Mouse (Mus musculus) myocyte (in vitro differentiated cells): ENCODE measurements around the gene C2cd4c. TPM values are rescaled to one million over a fixed set of nuclear protein-coding genes. Genes with fewer than 3 reads are reported as not detected.

Experiments used
- H3K27me3 ChIP-seq: one replicate; pipeline ENCODE4 v1.6.1; 2011; ENCODE audit not compliant: control insufficient read depth, insufficient read depth, insufficient read length
- H3K36me3 ChIP-seq: one replicate; pipeline ENCODE4 v1.6.1; 2011; ENCODE audit not compliant: control insufficient read depth, insufficient read depth
- H3K4me2 ChIP-seq: one replicate; pipeline ENCODE4 v1.6.1; 2011; ENCODE audit warnings: low read depth, control low read depth
- H3K4me3 ChIP-seq: one replicate; pipeline ENCODE4 v1.5.1; 2011; ENCODE audit warnings: mild to moderate bottlenecking, control low read depth, moderate library complexity
- H3K79me2 ChIP-seq: one replicate; pipeline ENCODE4 v1.6.1; 2011; ENCODE audit not compliant: control insufficient read depth, insufficient read depth
- H3ac ChIP-seq: one replicate; pipeline ENCODE4 v1.6.1; 2011; ENCODE audit not compliant: control insufficient read depth, insufficient read length
- CEBPB ChIP-seq: IDR thresholded peaks from 2 replicates; pipeline ENCODE4 v1.6.1; 2011; ENCODE audit warnings: mild to moderate bottlenecking, moderate library complexity; ENCODE audit not compliant: poor library complexity, insufficient read depth, severe bottlenecking
- E2F4 ChIP-seq: IDR thresholded peaks from one replicate; pipeline ENCODE4 v1.6.1; 2011; ENCODE audit warnings: mild to moderate bottlenecking, control low read depth, moderate library complexity; ENCODE audit not compliant: insufficient read depth
- MAX ChIP-seq: IDR thresholded peaks from one replicate; pipeline ENCODE4 v1.6.1; 2011; ENCODE audit warnings: low read depth, mild to moderate bottlenecking, control low read depth
- MYOD1 ChIP-seq, 3 experiments: IDR thresholded peaks; one replicate each; pipeline ENCODE4 v1.6.1; 2011; ENCODE audit warnings: control low read depth in 2 of 3, low read depth in 2 of 3, mild to moderate bottlenecking in 2 of 3, moderate library complexity in 1 of 3; ENCODE audit not compliant: insufficient read length in 2 of 3, control insufficient read depth in 1 of 3
- MYOG ChIP-seq, 3 experiments: IDR thresholded peaks; one replicate each; pipeline ENCODE4 v1.6.1; 2011; ENCODE audit warnings: control low read depth in 2 of 3, low read depth in 2 of 3, mild to moderate bottlenecking in 2 of 3; ENCODE audit not compliant: insufficient read length in 2 of 3, control insufficient read depth in 1 of 3, insufficient read depth in 1 of 3
- POLR2A ChIP-seq: IDR thresholded peaks from one replicate; pipeline ENCODE4 v1.6.1; 2011; ENCODE audit warnings: low read depth, mild to moderate bottlenecking, control low read depth, moderate library complexity; ENCODE audit not compliant: insufficient read length
- POLR2AphosphoS2 ChIP-seq: IDR thresholded peaks from one replicate; pipeline ENCODE4 v1.6.1; 2011; ENCODE audit warnings: low read depth, control low read depth; ENCODE audit not compliant: insufficient read length
- REST ChIP-seq: IDR thresholded peaks from one replicate; pipeline ENCODE4 v1.6.1; 2011; ENCODE audit warnings: mild to moderate bottlenecking, control low read depth, moderate library complexity; ENCODE audit not compliant: insufficient read depth, insufficient read length
- SRF ChIP-seq: IDR thresholded peaks from one replicate; pipeline ENCODE4 v1.6.1; 2011; ENCODE audit warnings: low read depth; ENCODE audit not compliant: control insufficient read depth, insufficient read length
- TCF12 ChIP-seq: IDR thresholded peaks from one replicate; pipeline ENCODE4 v1.6.1; 2011; ENCODE audit warnings: mild to moderate bottlenecking, control low read depth; ENCODE audit not compliant: poor library complexity, insufficient read depth, severe bottlenecking
- TCF3 ChIP-seq: IDR thresholded peaks from one replicate; pipeline ENCODE4 v1.6.1; 2011; ENCODE audit warnings: low read depth, control low read depth; ENCODE audit not compliant: insufficient read length
- USF1 ChIP-seq: IDR thresholded peaks from one replicate; pipeline ENCODE4 v1.6.1; 2011; ENCODE audit warnings: low read depth, mild to moderate bottlenecking, control low read depth, moderate library complexity
- polyA plus RNA-seq: library from polyadenylated mRNA; unstranded; fragments of >200 nt; fragmentation: generic; extraction: Trizol; gene quantifications from one replicate; pipeline ENCODE4 v1.2.1, GENCODE M21; 2012; ENCODE audit warnings: missing spikeins

Gene C2cd4c
- polyA plus RNA-seq, 1 experiment: 0.01 TPM

GRCm38 (mm10) chr10:79581501-79581900 lies 32.3 kb downstream of the C2cd4c start:
- Histone ChIP-seq H3K4me3 (no peak overlapping the region), H3K4me2 (no peak overlapping the region), H3K79me2 (no peaks in the 10 kb centered on the region), H3K27me3 (peaks cover 30% of the 10 kb centered on the region), H3ac (no peak overlapping the region), H3K36me3 (no peaks in the 10 kb centered on the region)
- TF ChIP-seq MAX (no peak), E2F4 (no peak), POLR2A (no peak), TCF3 (no peak), REST (no peak), SRF (no peak), TCF12 (no peak), CEBPB (no peak), MYOG (IDR thresholded peaks at IDR 0.05; ENCODE audit: control insufficient read depth in 1 of 3, insufficient read depth in 1 of 3, insufficient read length in 2 of 3, low read depth in 2 of 3) (no peak), POLR2AphosphoS2 (no peak), USF1 (no peak), MYOD1 (IDR thresholded peaks at IDR 0.05; ENCODE audit: control insufficient read depth in 1 of 3, insufficient read length in 2 of 3, low read depth in 2 of 3) (no peak)

GRCm38 (mm10) chr10:79580811-79581210 lies 33.0 kb downstream of the C2cd4c start:
- no peaks in the 10 kb centered on the region for H3K79me2 ChIP-seq
- H3K27me3 ChIP-seq: peaks cover 27% of the 10 kb centered on the region
- TF ChIP-seq TCF12: no peak
- TF ChIP-seq MYOD1 (IDR thresholded peaks at IDR 0.05; ENCODE audit: control insufficient read depth in 1 of 3, insufficient read length in 2 of 3, low read depth in 2 of 3): no peak
- TF ChIP-seq MYOG (IDR thresholded peaks at IDR 0.05; ENCODE audit: control insufficient read depth in 1 of 3, insufficient read depth in 1 of 3, insufficient read length in 2 of 3, low read depth in 2 of 3): no peak
- TF ChIP-seq E2F4: no peak
- no peak for TF ChIP-seq POLR2AphosphoS2
- TF ChIP-seq TCF3: no peak
- no peak for TF ChIP-seq POLR2A
- no peak for TF ChIP-seq MAX
- TF ChIP-seq USF1: no peak
- H3K4me3 ChIP-seq: no peak overlapping the region
- H3ac ChIP-seq: no peak overlapping the region
- no peaks in the 10 kb centered on the region for H3K36me3 ChIP-seq
- no peak overlapping the region for H3K4me2 ChIP-seq

GRCm38 (mm10) chr10:79580356-79580755 lies 33.5 kb downstream of the C2cd4c start:
- Histone ChIP-seq H3K27me3 (peaks cover 22% of the 10 kb centered on the region), H3K36me3 (no peaks in the 10 kb centered on the region), H3K4me3 (no peak overlapping the region), H3K79me2 (no peaks in the 10 kb centered on the region), H3K4me2 (no peak overlapping the region), H3ac (no peak overlapping the region)
- no peak for TF ChIP-seq TCF12
- TF ChIP-seq TCF3: no peak
- no peak for TF ChIP-seq POLR2A
- TF ChIP-seq E2F4: no peak
- TF ChIP-seq POLR2AphosphoS2: no peak
- TF ChIP-seq SRF: no peak
- no peak for TF ChIP-seq REST
- no peak for TF ChIP-seq MYOD1 (IDR thresholded peaks at IDR 0.05; ENCODE audit: control insufficient read depth in 1 of 3, insufficient read length in 2 of 3, low read depth in 2 of 3)
- no peak for TF ChIP-seq MAX
- no peak for TF ChIP-seq USF1
- no peak for TF ChIP-seq CEBPB
- no peak for TF ChIP-seq MYOG (IDR thresholded peaks at IDR 0.05; ENCODE audit: control insufficient read depth in 1 of 3, insufficient read depth in 1 of 3, insufficient read length in 2 of 3, low read depth in 2 of 3)

- TF ChIP-seq CEBPB: no peak
- no peak for TF ChIP-seq REST
- no peak for TF ChIP-seq E2F4
- TF ChIP-seq MYOD1 (IDR thresholded peaks at IDR 0.05; ENCODE audit: control insufficient read depth in 1 of 3, insufficient read length in 2 of 3, low read depth in 2 of 3): no peak
- no peak overlapping the region for H3ac ChIP-seq
- H3K4me2 ChIP-seq: no peak overlapping the region
Observed at GRCm38 (mm10) chr10:79579781-79580180, 34.0 kb downstream of the C2cd4c start.

DNA sequence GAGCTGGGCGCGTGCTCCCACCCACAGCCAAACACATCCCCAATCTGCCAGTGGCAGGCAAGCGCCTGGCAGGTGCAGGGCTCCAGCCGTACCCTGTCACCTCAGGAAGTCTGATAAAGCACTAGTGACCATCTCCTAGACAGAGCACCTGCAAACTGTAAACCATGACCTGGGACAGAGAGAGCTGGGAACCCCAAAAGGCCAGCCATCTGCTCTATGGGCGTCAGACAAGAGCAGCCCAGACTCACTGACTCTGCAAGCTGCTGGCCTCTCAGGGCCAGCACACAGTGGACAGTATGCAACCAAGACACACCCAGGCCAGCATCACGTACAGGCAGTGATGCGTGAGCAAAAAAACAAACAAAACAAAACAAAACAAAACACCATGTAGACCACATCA lies 34.9 kb downstream of the C2cd4c start:
- no peak for TF ChIP-seq E2F4
- no peak for TF ChIP-seq POLR2AphosphoS2
- no peak for TF ChIP-seq REST
- TF ChIP-seq USF1: no peak
- no peak for TF ChIP-seq TCF12
- TF ChIP-seq MAX: no peak
- TF ChIP-seq TCF3: no peak
- no peak for TF ChIP-seq MYOG (IDR thresholded peaks at IDR 0.05; ENCODE audit: control insufficient read depth in 1 of 3, insufficient read depth in 1 of 3, insufficient read length in 2 of 3, low read depth in 2 of 3)
- TF ChIP-seq SRF: no peak
- no peak for TF ChIP-seq POLR2A

More at GRCm38 (mm10) chr10:79579781-79580180, 34.0 kb downstream of the C2cd4c start:
- no peaks in the 10 kb centered on the region for H3K79me2 ChIP-seq
- no peaks in the 10 kb centered on the region for H3K36me3 ChIP-seq
- H3K4me3 ChIP-seq: no peak overlapping the region
- peaks cover 22% of the 10 kb centered on the region for H3K27me3 ChIP-seq

More for the DNA sequence above, 34.9 kb downstream of the C2cd4c start:
- no peaks in the 10 kb centered on the region for H3K36me3 ChIP-seq
- no peak overlapping the region for H3K4me3 ChIP-seq
- peaks cover 14% of the 10 kb centered on the region for H3K27me3 ChIP-seq
- H3ac ChIP-seq: no peak overlapping the region
- H3K79me2 ChIP-seq: no peaks in the 10 kb centered on the region
- no peak overlapping the region for H3K4me2 ChIP-seq
